Mouse (Mus musculus) forebrain, embryonic 16.5 days (tissue): ENCODE data around the gene Cwc25. TPM values are rescaled to one million over a fixed set of nuclear protein-coding genes. Genes with fewer than 3 reads are reported as not detected.

Experiments used
- ATAC-seq: fragments of 200-750 bp; cut with Nextera tagmentation; 2 replicates; pipeline ENCODE4 v1.8.0; 2017; ENCODE audit warnings: mild to moderate bottlenecking, moderate library complexity
- H3K27ac ChIP-seq: fragments of 300-500 bp; sonication (generic); 2 replicates; pipeline ENCODE4 v1.5.1; 2014; ENCODE audit warnings: low read length, control low read depth
- H3K27me3 ChIP-seq: fragments of 300-500 bp; sonication (generic); replicated peaks from 2 replicates; pipeline ENCODE4 v1.6.1; 2014; ENCODE audit warnings: low read length; ENCODE audit not compliant: control insufficient read depth, insufficient read depth
- H3K36me3 ChIP-seq: fragments of 300-500 bp; sonication (generic); 2 replicates; pipeline ENCODE4 v1.6.1; 2014; ENCODE audit not compliant: control insufficient read depth, insufficient read depth
- H3K4me1 ChIP-seq: fragments of 300-500 bp; sonication (generic); replicated peaks from 2 replicates; pipeline ENCODE4 v1.6.1; 2014; ENCODE audit warnings: low read length; ENCODE audit not compliant: control insufficient read depth, insufficient read depth
- H3K4me2 ChIP-seq: fragments of 300-500 bp; sonication (generic); 2 replicates; pipeline ENCODE4 v1.6.1; 2014; ENCODE audit warnings: mild to moderate bottlenecking, low read length, control low read depth
- H3K4me3 ChIP-seq: fragments of 300-500 bp; sonication (generic); replicated peaks from 2 replicates; pipeline ENCODE4 v1.5.1; 2014; ENCODE audit warnings: mild to moderate bottlenecking, low read length, control low read depth
- H3K9ac ChIP-seq: fragments of 300-500 bp; sonication (generic); replicated peaks from 2 replicates; pipeline ENCODE4 v1.6.1; 2014; ENCODE audit warnings: low read depth, low read length, control low read depth
- H3K9me3 ChIP-seq: fragments of 300-500 bp; sonication (generic); 2 replicates; pipeline ENCODE4 v1.6.1; 2016; ENCODE audit warnings: low read length; ENCODE audit not compliant: control insufficient read depth
- WGBS: fragments of 180-500 bp; shearing (Covaris S2); extraction: QIAGEN DNeasy Blood & Tissue Kit; methylation state at CpG from one replicate; pipeline ENCODE4 v1.1.7; 2014; 5-methylcytosine and 5-hydroxymethylcytosine counted together
- polyA plus RNA-seq: library from polyadenylated mRNA; unstranded; fragments of >200 nt; fragmentation: Nextera tagmentation; extraction: Ambion mirVana; gene quantifications from 2 replicates; pipeline ENCODE4 v1.2.1, GENCODE M21; 2015

Gene Cwc25
- polyA plus RNA-seq, 1 experiment from 2014 or later, result 19.5 TPM

GRCm38 (mm10) chr11:97809235-97810121, 43.1 kb upstream of the Cwc25 start:
- H3K27me3 ChIP-seq, result no peaks in the 10 kb centered on the region
- peaks cover 85% of the 10 kb centered on the region for H3K4me1 ChIP-seq
- WGBS, result 67% methylated on average over 7 of the region's 7 CpGs
- H3K36me3 ChIP-seq, result peaks cover 3% of the 10 kb centered on the region; the same call in 1 of the 2 replicates
- H3K4me2 ChIP-seq, result no peak overlapping the region
- H3K4me3 ChIP-seq, result no peak overlapping the region
- H3K9ac ChIP-seq, result no peak overlapping the region
- H3K27ac ChIP-seq, result no peak overlapping the region
- H3K9me3 ChIP-seq, result no peaks in the 10 kb centered on the region
- no peak for ATAC-seq

GRCm38 (mm10) chr11:97808621-97809234, 42.4 kb upstream of the Cwc25 start:
- Histone ChIP-seq H3K27me3 (no peaks in the 10 kb centered on the region), H3K9me3 (no peaks in the 10 kb centered on the region), H3K4me1 (peaks cover 88% of the 10 kb centered on the region), H3K36me3 (peaks cover 3% of the 10 kb centered on the region; the same call in 1 of the 2 replicates), H3K9ac (no peak overlapping the region), H3K4me2 (no peak overlapping the region), H3K27ac (no peak overlapping the region), H3K4me3 (no peak overlapping the region)
- WGBS, result 44% methylated on average over 5 of the region's 5 CpGs
- ATAC-seq, result no peak

- H3K36me3 ChIP-seq, result peaks cover 3% of the 10 kb centered on the region; the same call in 1 of the 2 replicates
- H3K9me3 ChIP-seq, result no peaks in the 10 kb centered on the region
- peaks cover 83% of the 10 kb centered on the region for H3K4me1 ChIP-seq
- no peak for ATAC-seq
- H3K4me3 ChIP-seq, result no peak overlapping the region
- no peak overlapping the region for H3K4me2 ChIP-seq
- no peaks in the 10 kb centered on the region for H3K27me3 ChIP-seq
- 33% methylated on average over 2 of the region's 2 CpGs for WGBS
- no peak overlapping the region for H3K9ac ChIP-seq
- H3K27ac ChIP-seq, result no peak overlapping the region
Measured at GRCm38 (mm10) chr11:97808093-97808492, 41.7 kb upstream of the Cwc25 start.

- ATAC-seq, result no peak
- peaks cover 3% of the 10 kb centered on the region; the same call in 1 of the 2 replicates for H3K36me3 ChIP-seq
- H3K27ac ChIP-seq, result no peak overlapping the region
- no peak overlapping the region for H3K4me3 ChIP-seq
- no peaks in the 10 kb centered on the region for H3K9me3 ChIP-seq
- no peak overlapping the region for H3K9ac ChIP-seq
- H3K4me1 ChIP-seq, result peaks cover 80% of the 10 kb centered on the region
- H3K4me2 ChIP-seq, result no peak overlapping the region
- no peaks in the 10 kb centered on the region for H3K27me3 ChIP-seq
- WGBS, result 37% methylated on average over 6 of the region's 6 CpGs
Measured at GRCm38 (mm10) chr11:97807626-97808025, 41.3 kb upstream of the Cwc25 start.

- no peak overlapping the region for H3K4me2 ChIP-seq
- H3K36me3 ChIP-seq, result peaks cover 3% of the 10 kb centered on the region; the same call in 1 of the 2 replicates
- WGBS, result 72% methylated on average over 7 of the region's 7 CpGs
- ATAC-seq, result no peak
- peak overlapping the region; percentile 34; the same call in 1 of the 2 replicates for H3K9ac ChIP-seq
- no peak overlapping the region for H3K4me3 ChIP-seq
- H3K27me3 ChIP-seq, result no peaks in the 10 kb centered on the region
- H3K9me3 ChIP-seq, result no peaks in the 10 kb centered on the region
- no peak overlapping the region; the same call in 1 of the 2 replicates for H3K27ac ChIP-seq
- H3K4me1 ChIP-seq, result peaks cover 80% of the 10 kb centered on the region
Measured at GRCm38 (mm10) chr11:97806613-97806964, 40.2 kb upstream of the Cwc25 start.

- peak overlapping the region; percentile 34 for H3K9ac ChIP-seq
- 0 out of 2 replicates have a peak, but pooled peaks have one; percentile 29 for ATAC-seq
- H3K36me3 ChIP-seq, result peaks cover 3% of the 10 kb centered on the region; the same call in 1 of the 2 replicates
- peak overlapping the region; percentile 40; the same call in 1 of the 2 replicates for H3K4me2 ChIP-seq
- H3K4me1 ChIP-seq, result peaks cover 80% of the 10 kb centered on the region
- no peaks in the 10 kb centered on the region for H3K9me3 ChIP-seq
- H3K27ac ChIP-seq, result peak overlapping the region; percentile 78
- H3K27me3 ChIP-seq, result no peaks in the 10 kb centered on the region
- 31% methylated on average over 15 of the region's 15 CpGs for WGBS
- H3K4me3 ChIP-seq, result no peak overlapping the region
Measured at GRCm38 (mm10) chr11:97805662-97806612, 39.6 kb upstream of the Cwc25 start.

GRCm38 (mm10) chr11:97804841-97805661, 38.7 kb upstream of the Cwc25 start:
- H3K27me3 ChIP-seq, result no peaks in the 10 kb centered on the region
- ATAC-seq, result peak; percentile 28
- peak overlapping the region; percentile 40 for H3K4me2 ChIP-seq
- peaks cover 76% of the 10 kb centered on the region for H3K4me1 ChIP-seq
- H3K9me3 ChIP-seq, result no peaks in the 10 kb centered on the region
- 10% methylated on average over 9 of the region's 9 CpGs for WGBS
- H3K27ac ChIP-seq, result peak overlapping the region; percentile 78
- H3K4me3 ChIP-seq, result 0 out of 2 replicates have a peak overlapping the region, but pooled peaks have one; percentile 13
- H3K36me3 ChIP-seq, result peaks cover 3% of the 10 kb centered on the region; the same call in 1 of the 2 replicates
- H3K9ac ChIP-seq, result peak overlapping the region; percentile 26

- peaks cover 69% of the 10 kb centered on the region for H3K4me1 ChIP-seq
- H3K36me3 ChIP-seq, result peaks cover 3% of the 10 kb centered on the region; the same call in 1 of the 2 replicates
- no peak overlapping the region for H3K27ac ChIP-seq
- 90% methylated on average over 5 of the region's 5 CpGs for WGBS
- no peak overlapping the region for H3K4me2 ChIP-seq
- no peak overlapping the region for H3K9ac ChIP-seq
- H3K4me3 ChIP-seq, result no peak overlapping the region
- no peak for ATAC-seq
- H3K27me3 ChIP-seq, result no peaks in the 10 kb centered on the region
- H3K9me3 ChIP-seq, result no peaks in the 10 kb centered on the region
Measured at GRCm38 (mm10) chr11:97803847-97804246, 37.5 kb upstream of the Cwc25 start.
